Mouse (Mus musculus): Measurements from ENCODE around the gene Xpot. TPM values are rescaled to one million over a fixed set of nuclear protein-coding genes. Genes with fewer than 3 reads are reported as not detected.

Xpot gene
- polyA plus RNA-seq, 1 experiment, result 0.26 TPM

DNA sequence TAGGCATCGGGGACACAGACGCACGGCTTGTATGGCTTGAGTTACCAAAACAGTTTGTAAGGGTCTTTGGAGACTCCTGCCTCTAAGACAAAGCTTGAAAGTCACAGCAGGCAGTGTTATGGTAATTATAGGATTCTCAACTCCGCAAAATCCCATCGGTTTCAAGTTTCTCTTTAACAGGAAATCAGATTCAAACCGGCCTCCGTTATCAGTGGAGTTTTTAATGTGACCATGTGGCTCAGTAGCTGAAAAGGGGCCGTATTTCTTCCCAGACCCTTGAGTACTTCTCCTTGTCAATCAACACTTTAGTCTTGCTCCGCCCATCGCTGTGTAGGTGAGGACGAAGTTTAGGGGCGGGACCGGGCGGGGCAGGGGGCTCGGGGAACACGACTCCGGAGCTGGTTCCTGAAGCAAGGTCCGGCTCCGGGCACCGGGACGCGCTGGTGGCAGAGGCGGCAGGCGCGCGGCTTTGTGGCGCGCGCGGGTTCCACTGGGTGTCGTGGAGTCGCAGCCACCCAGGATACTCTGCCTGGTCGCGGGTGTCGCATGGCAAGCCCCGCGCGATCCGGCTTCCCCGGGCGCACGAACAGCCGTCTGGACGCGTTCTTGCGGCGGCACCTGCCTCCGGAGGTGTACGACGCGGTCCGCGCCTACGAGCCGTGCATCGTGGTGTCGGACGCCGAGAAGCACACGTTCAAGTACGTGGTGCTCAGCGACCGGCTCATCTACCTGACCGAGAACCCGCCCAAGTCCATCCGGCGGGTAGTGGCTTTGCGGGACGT, 15.3 kb upstream of the Xpot start, which contains the start of gene D930020B18Rik:
Gene D930020B18Rik, plus strand, starts transcription at position 317 of the 782 bp plus-strand sequence.
- TF ChIP-seq TAL1 (IDR thresholded peaks at IDR 0.05; ENCODE audit: low read length), result no peak
- TF ChIP-seq GATA1 (IDR thresholded peaks at IDR 0.05; ENCODE audit: low read length), result no peak
- H3K36me3 ChIP-seq (ENCODE audit: control insufficient read depth), result no peaks in the 10 kb centered on the region
- no peaks in the 10 kb centered on the region; the same call in 1 of the 2 replicates for H3K9me3 ChIP-seq (ENCODE audit: control insufficient read depth, low read length)
- H3K4me3 ChIP-seq (replicated peaks), result peak within 1 kb of the TSS; percentile 31
- peaks cover 42% of the 10 kb centered on the region for H3K27me3 ChIP-seq (ENCODE audit: control insufficient read depth)
- peaks cover 5% of the 10 kb centered on the region for H3K4me1 ChIP-seq (ENCODE audit: control insufficient read depth)

DNA sequence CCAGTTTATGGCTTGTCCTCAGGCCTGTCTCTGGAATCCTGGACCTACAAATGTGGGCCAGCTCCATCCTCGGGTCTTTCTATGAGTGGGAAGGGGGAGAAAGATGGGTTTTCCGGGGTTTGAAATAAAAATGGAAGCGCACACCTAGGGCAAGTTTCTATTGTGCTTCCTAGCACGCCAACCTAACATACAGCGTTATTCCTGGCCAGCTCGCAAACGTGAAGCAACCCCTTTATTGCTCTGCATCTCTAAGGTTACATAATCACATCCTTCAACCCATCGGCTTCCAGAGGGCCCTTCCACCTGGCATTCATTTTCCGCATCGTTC, 14.8 kb upstream of the Xpot start:
- H3K27me3 ChIP-seq (ENCODE audit: control insufficient read depth), result peaks cover 42% of the 10 kb centered on the region
- TF ChIP-seq GATA1 (IDR thresholded peaks at IDR 0.05; ENCODE audit: low read length), result no peak
- no peak for TF ChIP-seq TAL1 (IDR thresholded peaks at IDR 0.05; ENCODE audit: low read length)
- H3K36me3 ChIP-seq (ENCODE audit: control insufficient read depth), result no peaks in the 10 kb centered on the region
- no peak overlapping the region for H3K4me3 ChIP-seq (replicated peaks)
- H3K9me3 ChIP-seq (ENCODE audit: control insufficient read depth, low read length), result no peaks in the 10 kb centered on the region; the same call in 1 of the 2 replicates
- peaks cover 5% of the 10 kb centered on the region for H3K4me1 ChIP-seq (ENCODE audit: control insufficient read depth)

DNA sequence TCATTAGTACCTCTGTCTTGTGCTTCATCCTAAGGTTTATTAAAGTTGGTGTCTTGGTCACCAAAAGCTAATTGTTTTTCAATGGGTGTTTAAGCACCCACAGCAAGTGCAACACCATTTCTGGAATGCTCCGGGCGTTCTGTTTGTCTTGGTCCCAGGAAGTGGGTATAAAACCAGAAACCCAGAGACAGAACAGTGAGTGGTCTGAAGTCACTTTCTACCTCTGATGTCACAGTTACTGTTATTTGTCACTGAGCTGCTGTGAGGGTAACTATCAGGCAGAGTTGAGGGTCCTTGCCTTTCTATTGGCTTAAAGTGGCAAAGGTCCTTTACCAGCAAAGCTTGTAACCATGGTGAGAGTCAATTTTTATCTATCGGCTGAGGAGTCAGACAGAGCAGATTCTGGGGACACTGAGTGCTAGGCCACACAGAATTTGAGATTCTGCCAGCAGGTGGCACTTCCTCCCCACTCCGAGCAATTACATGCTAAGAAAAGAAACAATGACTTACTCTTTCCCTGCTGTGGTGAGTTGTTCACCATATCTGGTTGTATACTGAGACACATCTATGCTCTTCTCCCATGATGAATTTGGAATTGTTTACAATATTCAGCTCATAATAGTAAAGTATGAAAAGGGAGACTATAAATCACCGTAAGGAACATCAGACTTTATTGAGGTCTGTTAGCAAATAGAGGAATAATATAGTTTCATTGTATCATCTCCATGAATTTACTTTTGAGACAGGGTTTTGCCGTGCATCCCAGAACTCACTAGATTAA, 14.2 kb upstream of the Xpot start:
- H3K4me3 ChIP-seq (replicated peaks), result no peak overlapping the region
- H3K4me1 ChIP-seq (ENCODE audit: control insufficient read depth), result peaks cover 5% of the 10 kb centered on the region
- peaks cover 42% of the 10 kb centered on the region for H3K27me3 ChIP-seq (ENCODE audit: control insufficient read depth)
- TF ChIP-seq GATA1 (IDR thresholded peaks at IDR 0.05; ENCODE audit: low read length) (no peak), TAL1 (IDR thresholded peaks at IDR 0.05; ENCODE audit: low read length) (no peak)
- H3K9me3 ChIP-seq (ENCODE audit: control insufficient read depth, low read length), result no peaks in the 10 kb centered on the region; the same call in 1 of the 2 replicates
- no peaks in the 10 kb centered on the region for H3K36me3 ChIP-seq (ENCODE audit: control insufficient read depth)

DNA sequence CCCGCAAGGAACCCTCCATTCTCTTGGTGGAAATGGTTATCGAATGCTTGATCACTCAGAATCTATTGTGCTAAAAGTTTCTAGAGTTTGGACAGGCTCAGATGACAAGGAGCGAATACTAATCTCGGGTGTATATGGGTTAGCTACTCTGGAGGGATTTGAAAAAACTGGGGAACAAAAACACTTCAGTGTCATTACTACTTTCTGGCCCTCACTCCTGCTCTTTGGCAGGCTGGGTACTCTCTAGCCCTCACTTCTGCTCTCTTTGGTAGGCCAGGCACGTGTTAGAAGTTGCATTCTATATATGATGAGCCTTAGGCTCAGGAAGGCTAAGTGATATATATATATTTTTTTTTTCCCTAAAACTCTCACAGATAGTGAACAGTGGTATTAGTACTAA, 13.4 kb upstream of the Xpot start:
- no peak for TF ChIP-seq TAL1 (IDR thresholded peaks at IDR 0.05; ENCODE audit: low read length)
- TF ChIP-seq GATA1 (IDR thresholded peaks at IDR 0.05; ENCODE audit: low read length), result no peak
- Histone ChIP-seq H3K9me3 (ENCODE audit: control insufficient read depth, low read length) (no peaks in the 10 kb centered on the region; the same call in 1 of the 2 replicates), H3K36me3 (ENCODE audit: control insufficient read depth) (no peaks in the 10 kb centered on the region)

DNA sequence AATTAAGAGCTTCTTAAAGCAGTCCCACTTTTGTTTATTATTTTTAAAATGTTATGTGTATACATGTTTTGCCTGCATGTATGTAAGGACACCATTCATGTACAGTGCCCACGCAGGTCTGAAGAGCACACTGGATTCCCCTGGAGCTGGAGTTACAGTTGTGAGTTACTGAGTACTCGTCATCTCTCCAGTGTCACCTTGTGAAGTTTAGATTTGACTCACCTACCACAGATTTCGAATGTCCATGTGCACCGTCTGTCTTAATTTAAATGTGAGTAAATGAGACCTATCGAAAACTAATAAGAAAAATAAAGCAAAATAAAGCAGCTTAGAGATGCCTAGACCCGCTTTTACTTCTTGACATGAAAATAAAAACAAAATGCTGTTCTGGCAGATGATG, 10.1 kb upstream of the Xpot start:
- Histone ChIP-seq H3K36me3 (ENCODE audit: control insufficient read depth) (no peaks in the 10 kb centered on the region), H3K27me3 (ENCODE audit: control insufficient read depth) (peaks cover 14% of the 10 kb centered on the region), H3K4me1 (ENCODE audit: control insufficient read depth) (no peaks in the 10 kb centered on the region; the same call in 1 of the 2 replicates), H3K4me3 (replicated peaks) (no peak overlapping the region), H3K9me3 (ENCODE audit: control insufficient read depth, low read length) (no peaks in the 10 kb centered on the region)
- no peak for TF ChIP-seq TAL1 (IDR thresholded peaks at IDR 0.05; ENCODE audit: low read length)
- no peak for TF ChIP-seq GATA1 (IDR thresholded peaks at IDR 0.05; ENCODE audit: low read length)

More for the DNA sequence above, 13.4 kb upstream of the Xpot start:
- H3K4me1 ChIP-seq (ENCODE audit: control insufficient read depth), result peaks cover 5% of the 10 kb centered on the region
- no peak overlapping the region for H3K4me3 ChIP-seq (replicated peaks)
- H3K27me3 ChIP-seq (ENCODE audit: control insufficient read depth), result peaks cover 42% of the 10 kb centered on the region

DNA sequence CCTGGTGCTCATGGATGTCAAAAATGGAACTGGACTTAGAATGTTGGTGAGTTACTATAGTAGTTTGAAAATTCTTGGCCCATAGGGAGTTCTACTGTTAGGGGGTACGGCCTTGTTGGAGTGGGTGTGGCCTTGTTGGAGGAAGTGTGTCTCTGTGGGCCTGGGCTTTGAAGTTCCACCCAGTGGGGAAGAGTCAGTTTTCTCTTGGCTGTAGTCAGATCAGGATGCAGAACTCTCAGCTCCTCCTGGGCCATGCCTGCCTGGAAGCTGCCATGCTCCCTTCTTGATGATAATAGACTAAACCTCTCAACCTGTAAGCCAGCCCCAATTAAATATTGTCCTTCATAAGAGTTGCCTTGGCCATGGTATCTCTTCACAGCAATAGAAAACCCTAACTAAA, 8.0 kb upstream of the Xpot start:
- Histone ChIP-seq H3K4me1 (ENCODE audit: control insufficient read depth) (no peaks in the 10 kb centered on the region), H3K9me3 (ENCODE audit: control insufficient read depth, low read length) (no peaks in the 10 kb centered on the region)
- TF ChIP-seq TAL1 (IDR thresholded peaks at IDR 0.05; ENCODE audit: low read length), result no peak
- TF ChIP-seq GATA1 (IDR thresholded peaks at IDR 0.05; ENCODE audit: low read length), result no peak

DNA sequence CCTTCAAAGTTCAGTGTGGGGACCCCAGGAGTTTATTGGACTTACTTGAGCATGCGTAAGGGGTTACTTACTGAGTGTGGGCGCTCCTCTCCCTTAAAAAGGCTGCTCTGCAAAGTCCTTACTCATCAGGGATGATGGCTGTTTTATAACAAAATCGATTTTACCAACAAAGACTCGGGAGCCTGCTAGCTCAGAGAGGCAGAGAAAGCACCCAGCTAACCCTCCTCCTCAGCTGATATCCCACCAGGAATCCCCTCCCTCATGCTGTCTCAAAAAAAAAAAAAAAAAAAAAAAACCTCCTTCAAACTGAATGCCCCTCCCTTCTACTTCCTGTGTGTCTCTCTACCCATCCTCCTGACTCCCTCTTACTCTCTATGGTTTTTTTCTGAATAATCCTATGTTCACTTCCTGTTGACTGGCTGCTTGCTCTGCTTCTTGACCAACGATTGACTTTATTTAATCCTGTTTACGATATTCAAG, 2.5 kb upstream of the Xpot start:
- H3K9me3 ChIP-seq (ENCODE audit: control insufficient read depth, low read length), result no peaks in the 10 kb centered on the region
- no peak for TF ChIP-seq GATA1 (IDR thresholded peaks at IDR 0.05; ENCODE audit: low read length)
- H3K4me3 ChIP-seq (replicated peaks), result no peak overlapping the region

More for the DNA sequence above, 8.0 kb upstream of the Xpot start:
- no peaks in the 10 kb centered on the region for H3K27me3 ChIP-seq (ENCODE audit: control insufficient read depth)
- no peaks in the 10 kb centered on the region for H3K36me3 ChIP-seq (ENCODE audit: control insufficient read depth)
- no peak overlapping the region for H3K4me3 ChIP-seq (replicated peaks)

DNA sequence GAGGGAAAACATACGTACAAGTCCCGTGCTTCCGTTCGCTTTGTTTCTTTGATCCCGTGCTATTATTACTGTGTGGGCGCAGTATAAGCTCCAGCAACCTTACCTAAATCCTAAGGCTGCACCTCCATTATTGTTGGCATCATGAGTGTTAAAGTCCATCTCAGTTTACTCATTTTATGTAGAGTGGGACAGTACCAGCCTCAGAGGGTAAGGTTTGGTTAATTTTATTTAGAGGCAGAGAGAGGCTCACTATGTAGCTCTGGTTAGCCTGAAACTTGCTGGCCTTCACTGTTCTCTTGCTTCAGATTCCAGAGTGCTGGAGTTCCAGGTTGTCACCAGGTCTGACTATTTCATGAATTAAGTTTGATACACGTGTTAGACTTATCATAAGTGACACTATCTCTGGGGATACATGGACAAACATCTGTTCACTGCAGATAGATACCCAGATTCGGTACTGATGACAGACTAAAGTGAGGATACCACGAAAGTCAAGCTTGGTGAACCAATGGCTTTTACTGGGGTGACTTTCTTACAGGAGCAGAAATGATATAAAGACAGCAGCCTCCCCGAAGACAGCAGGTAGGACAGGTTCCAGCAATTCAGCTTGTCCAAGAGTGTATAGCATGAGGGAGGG, 1.2 kb upstream of the Xpot start:
- peak overlapping the region; percentile 91 for H3K4me3 ChIP-seq (replicated peaks)
- no peak for TF ChIP-seq TAL1 (IDR thresholded peaks at IDR 0.05; ENCODE audit: low read length)
- TF ChIP-seq GATA1 (IDR thresholded peaks at IDR 0.05; ENCODE audit: low read length), result no peak

More for the DNA sequence above, 2.5 kb upstream of the Xpot start:
- Histone ChIP-seq H3K36me3 (ENCODE audit: control insufficient read depth) (peaks cover 2% of the 10 kb centered on the region; the same call in 1 of the 2 replicates), H3K27me3 (ENCODE audit: control insufficient read depth) (no peaks in the 10 kb centered on the region), H3K4me1 (ENCODE audit: control insufficient read depth) (peaks cover 36% of the 10 kb centered on the region)

More for the DNA sequence above, 1.2 kb upstream of the Xpot start:
- Histone ChIP-seq H3K27me3 (ENCODE audit: control insufficient read depth) (no peaks in the 10 kb centered on the region), H3K4me1 (ENCODE audit: control insufficient read depth) (peaks cover 36% of the 10 kb centered on the region), H3K36me3 (ENCODE audit: control insufficient read depth) (peaks cover 11% of the 10 kb centered on the region), H3K9me3 (ENCODE audit: control insufficient read depth, low read length) (no peaks in the 10 kb centered on the region)
